In the genomic region with DNA sequence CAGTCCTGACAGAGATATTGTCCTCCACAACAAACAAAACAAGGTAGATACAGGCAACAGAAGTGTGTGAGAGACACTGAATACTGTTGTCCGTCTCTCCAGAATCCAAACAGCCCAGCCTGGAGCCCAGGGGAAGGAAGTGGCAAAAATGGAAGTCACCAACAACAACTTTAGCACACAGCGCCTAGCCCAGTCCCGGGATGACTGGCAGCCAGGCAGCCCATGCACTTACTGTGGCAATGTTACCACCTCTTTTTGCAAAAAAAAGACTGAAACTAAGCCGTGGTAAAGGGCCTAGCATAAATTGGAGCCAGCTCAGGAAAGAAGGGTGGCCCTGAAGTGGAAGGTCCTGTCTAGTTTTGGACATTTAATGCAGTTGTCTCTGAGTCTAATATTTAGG, we compare ENCODE assay signal across 8 mouse cellular contexts. TPM values are rescaled to one million over a fixed set of nuclear protein-coding genes. Genes with fewer than 3 reads are reported as not detected.
A peak's percentile ranks its signal among the peaks of the same experiment; 100 is the strongest.
DNase-seq lines count a peak whose midpoint lies in the region; ATAC-seq and TF ChIP-seq lines count a peak whose summit lies in the region.

No protein-coding gene starts in this region.

- no peak for TF ChIP-seq CTCF in G1E (IDR thresholded peaks at IDR 0.05; ENCODE audit: low read depth, low read length)

- H3K9me3 ChIP-seq in heart, embryonic 14.5 days (ENCODE audit: control insufficient read depth, low read length): no peaks in the 10 kb centered on the region
- no peaks in the 10 kb centered on the region for H3K9me3 ChIP-seq in G1E (replicated peaks)
- H3K9me3 ChIP-seq in forebrain, embryonic 16.5 days (ENCODE audit: control insufficient read depth, low read length): no peaks in the 10 kb centered on the region
- H3K9me3 ChIP-seq in liver, embryonic 13.5 days (replicated peaks): 0 out of 2 replicates have a peak, but pooled peaks cover 4% of the 10 kb centered on the region

- peak overlapping the region; percentile 43 to 79; a peak in 3 of 4 replicates for H3K27ac ChIP-seq in heart, embryonic 14.5 days (replicated peaks in 1 of 2; ENCODE audit: control insufficient read depth in 1 of 2, insufficient read depth in 1 of 2, low read depth in 2 of 2, low read length in 2 of 2)
- no peak overlapping the region for H3K27ac ChIP-seq in forebrain, embryonic 16.5 days (ENCODE audit: low read length)
- peak overlapping the region; percentile 99 for H3K27ac ChIP-seq in liver, embryonic 13.5 days

- intact Hi-C loops in heart, postnatal 25 days (cut with DNase I): loop anchor here (5.0 kb wide), 2 partner anchors 69 to 114 kb away; a partner anchor contains a TSS

- peaks cover 36% of the 10 kb centered on the region for H3K36me3 ChIP-seq in heart, embryonic 14.5 days (ENCODE audit: control insufficient read depth, insufficient read depth, low read length)
- peaks cover 40% of the 10 kb centered on the region for H3K36me3 ChIP-seq in G1E (replicated peaks)
- H3K36me3 ChIP-seq in forebrain, embryonic 16.5 days (ENCODE audit: control insufficient read depth, insufficient read depth): peaks cover 3% of the 10 kb centered on the region; the same call in 1 of the 2 replicates
- peaks cover 50% of the 10 kb centered on the region for H3K36me3 ChIP-seq in liver, embryonic 13.5 days

- H3K4me3 ChIP-seq in heart, embryonic 14.5 days (ENCODE audit: control insufficient read depth in 1 of 2, insufficient read depth in 1 of 2, low read depth in 1 of 2, low read length in 2 of 2): peak overlapping the region; percentile 89 to 97
- peak overlapping the region; percentile 79 for H3K4me3 ChIP-seq in G1E (ENCODE audit: low read depth, low read length)
- H3K4me3 ChIP-seq in forebrain, embryonic 16.5 days (replicated peaks; ENCODE audit: low read length): peak overlapping the region; percentile 99
- peak overlapping the region; percentile 91 for H3K4me3 ChIP-seq in liver, embryonic 13.5 days (replicated peaks)

- DNase-seq in heart, postnatal 25 days (ENCODE audit: low spot score): no peak
- no peak for DNase-seq in G1E (ENCODE audit: low spot score)
- no peak for DNase-seq in liver, embryonic 13.5 days
- DNase-seq in frontal cortex, postnatal 25 days (ENCODE audit: low spot score in 2 of 2): no peak
- no peak for DNase-seq in left cerebral cortex, adult 18-20 months (ENCODE audit: low spot score in 2 of 2)
- no peak for DNase-seq in adrenal gland, postnatal 25 days

- H3K27me3 ChIP-seq in heart, embryonic 14.5 days (ENCODE audit: control insufficient read depth, insufficient read depth, low read length): no peaks in the 10 kb centered on the region
- H3K27me3 ChIP-seq in G1E (ENCODE audit: insufficient read depth, low read length): no peaks in the 10 kb centered on the region
- no peaks in the 10 kb centered on the region for H3K27me3 ChIP-seq in forebrain, embryonic 16.5 days (replicated peaks; ENCODE audit: control insufficient read depth, insufficient read depth, low read length)
- no peaks in the 10 kb centered on the region for H3K27me3 ChIP-seq in liver, embryonic 13.5 days

- WGBS in heart, embryonic 14.5 days: 8% methylated on average over 4 of the region's 4 CpGs
- WGBS in forebrain, embryonic 16.5 days: 16% methylated on average over 4 of the region's 4 CpGs
- under 1% methylated on average over 4 of the region's 4 CpGs for WGBS in liver, embryonic 13.5 days (ENCODE audit: insufficient replicate concordance)

- H3K4me2 ChIP-seq in heart, embryonic 14.5 days (ENCODE audit: low read length): peak overlapping the region; percentile 92
- peak overlapping the region; percentile 75 for H3K4me2 ChIP-seq in forebrain, embryonic 16.5 days (ENCODE audit: low read length)
- peak overlapping the region; percentile 76 for H3K4me2 ChIP-seq in liver, embryonic 13.5 days

- peak overlapping the region; percentile 98 for H3K9ac ChIP-seq in heart, embryonic 14.5 days (ENCODE audit: low read length)
- peak overlapping the region; percentile 94 for H3K9ac ChIP-seq in forebrain, embryonic 16.5 days (replicated peaks; ENCODE audit: low read depth, low read length)
- H3K9ac ChIP-seq in liver, embryonic 13.5 days: peak overlapping the region; percentile 98

- H3K4me1 ChIP-seq in heart, embryonic 14.5 days (ENCODE audit: control insufficient read depth in 2 of 2, insufficient read depth in 2 of 2, low read length in 2 of 2): peaks cover 0 to 9% of the 10 kb centered on the region in 2 experiments; a peak in 2 of 4 replicates
- H3K4me1 ChIP-seq in G1E (ENCODE audit: insufficient read depth, low read depth, low read length): peaks cover 55% of the 10 kb centered on the region
- H3K4me1 ChIP-seq in forebrain, embryonic 16.5 days (replicated peaks; ENCODE audit: control insufficient read depth, insufficient read depth, low read length): peaks cover 22% of the 10 kb centered on the region
- H3K4me1 ChIP-seq in liver, embryonic 13.5 days (replicated peaks): peaks cover 81% of the 10 kb centered on the region

- ATAC-seq in heart, embryonic 14.5 days (ENCODE audit: insufficient number of reproducible peaks, insufficient read depth, low FRiP score, low read depth): no peak
- no peak for ATAC-seq in G1E (ENCODE audit: extremely low read depth, insufficient number of reproducible peaks, low FRiP score, poor library complexity, severe bottlenecking)
- ATAC-seq in forebrain, embryonic 16.5 days: no peak
- ATAC-seq in liver, embryonic 13.5 days (ENCODE audit: low read depth): no peak

RNA-seq across cellular contexts. Expression of a gene that starts 0.8 kb away (rescaled TPM):
- 10.6 and 11.5 TPM in 2 replicates for polyA plus RNA-seq in heart, embryonic 14.5 days (2014; fragmentation: Nextera tagmentation; extraction: Ambion mirVana)
- total RNA-seq in heart, postnatal 25 days (2021): 10 to 100 TPM; 19.1 to 19.2 TPM
- total RNA-seq in G1E (2014; fragmentation: Nextera tagmentation) (35.6 and 114 TPM in 2 replicates), G1E (2017) (12.5 and 14.3 TPM in 2 replicates)
- polyA plus RNA-seq in G1E (2012): 22.1 and 29.3 TPM in 2 replicates
- 11.3 and 13.1 TPM in 2 replicates for polyA plus RNA-seq in forebrain, embryonic 16.5 days (2015; fragmentation: Nextera tagmentation; extraction: Ambion mirVana)
- 36.1 and 36.2 TPM in 2 replicates for polyA plus RNA-seq in liver, embryonic 13.5 days (2015; fragmentation: Nextera tagmentation; extraction: Ambion mirVana)
- total RNA-seq in left cerebral cortex, adult 18-20 months (2021): 10 to 100 TPM; 22.6 to 22.9 TPM
- total RNA-seq in adrenal gland, postnatal 25 days (2021): 25.4 and 29.5 TPM in 2 replicates

RNA-seq across cellular contexts. Expression of a gene that starts 1.2 kb away (rescaled TPM):
- not detected in 2 replicates for polyA plus RNA-seq in heart, embryonic 14.5 days (2014; fragmentation: Nextera tagmentation; extraction: Ambion mirVana)
- not detected for total RNA-seq in heart, postnatal 25 days (2021)
- total RNA-seq in G1E (2014; fragmentation: Nextera tagmentation): not detected in 2 replicates
- 0.06 and 0.16 TPM in 2 replicates for total RNA-seq in G1E (2017)
- not detected in 2 replicates for polyA plus RNA-seq in G1E (2012)
- polyA plus RNA-seq in forebrain, embryonic 16.5 days (2015; fragmentation: Nextera tagmentation; extraction: Ambion mirVana): 0.67 and 0.93 TPM in 2 replicates
- polyA plus RNA-seq in liver, embryonic 13.5 days (2015; fragmentation: Nextera tagmentation; extraction: Ambion mirVana): 0.06 and 0.08 TPM in 2 replicates
- total RNA-seq in left cerebral cortex, adult 18-20 months (2021): under 1 TPM in 1 of 2 experiments, not detected in 1; 0.26 TPM
- total RNA-seq in adrenal gland, postnatal 25 days (2021): not detected in 2 replicates

RNA-seq across cellular contexts. Expression of a gene that starts 26.7 kb away (rescaled TPM):
- 34.7 and 37.2 TPM in 2 replicates for polyA plus RNA-seq in heart, embryonic 14.5 days (2014; fragmentation: Nextera tagmentation; extraction: Ambion mirVana)
- total RNA-seq in heart, postnatal 25 days (2021): 1 to 10 TPM; 2.2 to 2.9 TPM
- 25.2 and 31.4 TPM in 2 replicates for total RNA-seq in G1E (2014; fragmentation: Nextera tagmentation)
- total RNA-seq in G1E (2017): 14.4 and 14.6 TPM in 2 replicates
- 12.7 and 12.9 TPM in 2 replicates for polyA plus RNA-seq in G1E (2012)
- polyA plus RNA-seq in forebrain, embryonic 16.5 days (2015; fragmentation: Nextera tagmentation; extraction: Ambion mirVana): 66.0 and 69.8 TPM in 2 replicates
- polyA plus RNA-seq in liver, embryonic 13.5 days (2015; fragmentation: Nextera tagmentation; extraction: Ambion mirVana): 21.5 and 22.3 TPM in 2 replicates
- total RNA-seq in left cerebral cortex, adult 18-20 months (2021): 10 to 100 TPM; 14.1 to 18.1 TPM
- 7.5 and 9.2 TPM in 2 replicates for total RNA-seq in adrenal gland, postnatal 25 days (2021)

RNA-seq across cellular contexts. Expression of a gene that starts 28.6 kb away (rescaled TPM):
- polyA plus RNA-seq in heart, embryonic 14.5 days (2014; fragmentation: Nextera tagmentation; extraction: Ambion mirVana): 41.9 and 42.5 TPM in 2 replicates
- total RNA-seq in heart, postnatal 25 days (2021): 10 to 100 TPM; 23.8 to 27.4 TPM
- total RNA-seq in G1E (2014; fragmentation: Nextera tagmentation) (18.1 and 22.5 TPM in 2 replicates), G1E (2017) (35.8 and 42.5 TPM in 2 replicates)
- polyA plus RNA-seq in G1E (2012): 31.7 and 34.2 TPM in 2 replicates
- 63.8 and 69.2 TPM in 2 replicates for polyA plus RNA-seq in forebrain, embryonic 16.5 days (2015; fragmentation: Nextera tagmentation; extraction: Ambion mirVana)
- 38.2 and 40.7 TPM in 2 replicates for polyA plus RNA-seq in liver, embryonic 13.5 days (2015; fragmentation: Nextera tagmentation; extraction: Ambion mirVana)
- 10 to 100 TPM; 40.8 to 41.6 TPM for total RNA-seq in left cerebral cortex, adult 18-20 months (2021)
- total RNA-seq in adrenal gland, postnatal 25 days (2021): 38.0 and 40.1 TPM in 2 replicates

RNA-seq across cellular contexts. Expression of a gene that starts 34.0 kb away (rescaled TPM):
- 190 and 205 TPM in 2 replicates for polyA plus RNA-seq in heart, embryonic 14.5 days (2014; fragmentation: Nextera tagmentation; extraction: Ambion mirVana)
- total RNA-seq in heart, postnatal 25 days (2021): 10 to 100 TPM; 30.7 to 35.0 TPM
- total RNA-seq in G1E (2014; fragmentation: Nextera tagmentation): 378 and 465 TPM in 2 replicates
- total RNA-seq in G1E (2017): 87.1 and 116 TPM in 2 replicates
- polyA plus RNA-seq in G1E (2012): 284 and 322 TPM in 2 replicates
- polyA plus RNA-seq in forebrain, embryonic 16.5 days (2015; fragmentation: Nextera tagmentation; extraction: Ambion mirVana): 172 and 176 TPM in 2 replicates
- 152 and 192 TPM in 2 replicates for polyA plus RNA-seq in liver, embryonic 13.5 days (2015; fragmentation: Nextera tagmentation; extraction: Ambion mirVana)
- total RNA-seq in left cerebral cortex, adult 18-20 months (2021): 10 to 100 TPM; 24.8 to 29.0 TPM
- 36.3 and 56.0 TPM in 2 replicates for total RNA-seq in adrenal gland, postnatal 25 days (2021)
